Mouse (Mus musculus) adrenal gland (tissue): ENCODE results near the gene Kcnk1.

Source experiments
- intact Hi-C: fragments of 180-260 bp; cut with DNase I; formaldehyde crosslinking; loops from one replicate; pipeline ENCODE4 v1.15.1; 2025

Kcnk1 gene

GRCm38 (mm10) chr8:126035046-126035445, 40.1 kb downstream of the Kcnk1 start:
- intact Hi-C loops, result no loop called here

- intact Hi-C loops, result no loop called here
These were observed 41.4 kb downstream of the Kcnk1 start for GRCm38 (mm10) chr8:126036340-126036739.

GRCm38 (mm10) chr8:126045751-126046150, 50.8 kb downstream of the Kcnk1 start:
- intact Hi-C loops, result no loop called here

GRCm38 (mm10) chr8:126053911-126054310, 58.9 kb downstream of the Kcnk1 start:
- intact Hi-C loops, result no loop called here

GRCm38 (mm10) chr8:126058876-126059275, 63.9 kb downstream of the Kcnk1 start:
- intact Hi-C loops, result no loop called here

GRCm38 (mm10) chr8:126062844-126063243, 67.9 kb downstream of the Kcnk1 start:
- intact Hi-C loops, result no loop called here

GRCm38 (mm10) chr8:126063832-126064409, 69.0 kb downstream of the Kcnk1 start:
- intact Hi-C loops, result no loop called here

- intact Hi-C loops, result no loop called here
These were observed 69.7 kb downstream of the Kcnk1 start for GRCm38 (mm10) chr8:126064587-126065145.

- intact Hi-C loops, result no loop called here
These were observed 72.3 kb downstream of the Kcnk1 start for GRCm38 (mm10) chr8:126067306-126067705.

GRCm38 (mm10) chr8:126068136-126068535, 73.2 kb downstream of the Kcnk1 start:
- intact Hi-C loops, result no loop called here

GRCm38 (mm10) chr8:126072678-126073077, 77.7 kb downstream of the Kcnk1 start:
- intact Hi-C loops, result no loop called here

- intact Hi-C loops, result no loop called here
These were observed 78.3 kb downstream of the Kcnk1 start for GRCm38 (mm10) chr8:126073141-126073740.

- intact Hi-C loops, result no loop called here
These were observed 79.1 kb downstream of the Kcnk1 start for GRCm38 (mm10) chr8:126074111-126074510.

GRCm38 (mm10) chr8:126075400-126075799, 80.4 kb downstream of the Kcnk1 start:
- intact Hi-C loops, result no loop called here
